Mouse (Mus musculus): ENCODE results near the gene Gm28230. TPM values are rescaled to one million over a fixed set of nuclear protein-coding genes. Genes with fewer than 3 reads are reported as not detected.

Gm28230 gene
- polyA plus RNA-seq, 1 experiment from 2014 or later = 0.55 TPM

DNA sequence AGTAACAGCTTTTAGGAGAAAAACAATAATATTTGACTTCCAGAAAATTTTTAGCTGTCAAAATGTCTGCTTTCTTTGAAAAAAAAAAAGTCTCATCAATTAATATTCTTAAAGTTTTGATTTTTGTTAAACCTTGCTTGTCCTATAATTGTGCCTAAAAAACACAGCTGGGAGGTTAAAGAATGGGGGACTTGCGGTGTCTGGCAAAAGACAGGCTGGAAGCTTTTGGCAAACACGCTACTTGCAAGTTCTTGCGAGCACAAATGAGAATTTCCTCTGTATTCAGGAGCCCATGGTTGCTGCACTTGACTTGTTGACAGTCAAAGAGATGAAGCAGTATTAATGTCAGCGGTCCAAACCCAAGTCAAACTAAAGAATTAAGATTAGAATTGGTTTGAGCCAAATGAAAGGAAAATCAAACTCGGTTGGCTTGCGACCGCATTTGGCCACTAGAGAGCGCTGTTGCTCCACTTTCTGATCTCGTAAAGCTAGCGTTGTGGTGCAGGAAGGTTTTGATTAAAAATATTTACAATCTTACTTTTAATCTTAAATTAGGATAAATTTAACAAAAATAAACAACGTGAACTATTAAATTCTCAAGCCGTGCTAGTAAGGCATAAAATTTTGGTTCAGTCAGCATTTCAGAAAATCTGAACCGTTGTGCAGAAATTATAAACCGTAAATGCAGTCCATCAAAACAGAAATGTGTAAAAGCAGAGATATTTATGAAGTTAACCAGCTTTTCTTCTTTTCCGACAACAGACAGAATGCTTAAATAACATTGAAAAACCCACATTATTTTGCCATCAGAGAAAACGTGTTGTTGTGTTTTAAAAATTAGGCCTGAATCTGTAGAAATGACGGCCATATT lies 24.3 kb upstream of the Gm28230 start:
- Histone ChIP-seq H3K9ac (no peak overlapping the region), H3K36me3 (no peaks in the 10 kb centered on the region), H3K4me3 (replicated peaks) (no peak overlapping the region), H3K4me1 (replicated peaks) (peaks cover 22% of the 10 kb centered on the region), H3K27me3 (replicated peaks) (peaks cover 82% of the 10 kb centered on the region), H3K4me2 (replicated peaks) (no peak overlapping the region), H3K9me3 (no peaks in the 10 kb centered on the region), H3K27ac (no peak overlapping the region)
- ATAC-seq = no peak
- WGBS = 14% methylated on average over 17 of the region's 17 CpGs

DNA sequence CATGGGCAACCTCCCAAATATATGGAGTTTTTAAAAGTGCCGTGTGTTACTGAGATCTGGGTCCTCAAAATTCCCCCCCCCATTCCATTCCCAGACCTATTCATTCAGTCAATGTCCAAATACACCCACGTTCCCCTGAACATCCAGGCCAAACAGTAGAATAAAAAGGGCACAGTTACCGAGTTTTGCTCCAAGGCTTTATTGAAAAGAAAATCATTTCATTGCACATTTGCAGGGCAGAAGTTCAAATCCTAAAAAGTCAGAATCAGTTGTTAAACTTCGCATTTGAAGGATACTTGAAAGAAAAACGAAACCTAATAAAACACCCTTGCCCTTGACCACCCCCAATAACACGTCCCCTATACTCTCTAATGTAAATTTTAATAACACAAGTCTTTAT lies 23.7 kb upstream of the Gm28230 start:
- WGBS = 36% methylated on average over 6 of the region's 6 CpGs
- no peak for ATAC-seq
- Histone ChIP-seq H3K27ac (no peak overlapping the region), H3K27me3 (replicated peaks) (peaks cover 80% of the 10 kb centered on the region), H3K36me3 (no peaks in the 10 kb centered on the region), H3K9ac (no peak overlapping the region), H3K4me3 (replicated peaks) (no peak overlapping the region), H3K9me3 (no peaks in the 10 kb centered on the region), H3K4me1 (replicated peaks) (peaks cover 18% of the 10 kb centered on the region), H3K4me2 (replicated peaks) (no peak overlapping the region)

- Histone ChIP-seq H3K27me3 (replicated peaks) (peaks cover 78% of the 10 kb centered on the region), H3K4me1 (replicated peaks) (peaks cover 13% of the 10 kb centered on the region), H3K9ac (no peak overlapping the region), H3K9me3 (no peaks in the 10 kb centered on the region), H3K36me3 (no peaks in the 10 kb centered on the region), H3K27ac (no peak overlapping the region), H3K4me3 (replicated peaks) (no peak overlapping the region), H3K4me2 (replicated peaks) (0 out of 2 replicates have a peak overlapping the region, but pooled peaks have one; percentile 88)
- 28% methylated on average over 10 of the region's 10 CpGs for WGBS
- ATAC-seq = no peak
These were observed 23.2 kb upstream of the Gm28230 start for GRCm38 (mm10) chr2:74703317-74703716.

- Histone ChIP-seq H3K4me1 (replicated peaks) (peaks cover 9% of the 10 kb centered on the region), H3K36me3 (no peaks in the 10 kb centered on the region), H3K4me2 (replicated peaks) (peak overlapping the region; percentile 88), H3K27ac (0 out of 2 replicates have a peak overlapping the region, but pooled peaks have one; percentile 40), H3K9ac (no peak overlapping the region), H3K4me3 (replicated peaks) (peak overlapping the region; percentile 63), H3K9me3 (no peaks in the 10 kb centered on the region), H3K27me3 (replicated peaks) (peaks cover 78% of the 10 kb centered on the region)
- no peak for ATAC-seq
- WGBS = 12% methylated on average over 26 of the region's 26 CpGs
These were observed 22.7 kb upstream of the Gm28230 start for GRCm38 (mm10) chr2:74703720-74704392.

- peaks cover 78% of the 10 kb centered on the region for H3K27me3 ChIP-seq (replicated peaks)
- under 1% methylated on average over 47 of the region's 52 CpGs for WGBS
These were observed 22.0 kb upstream of the Gm28230 start, which contains the start of gene Hoxd8 for GRCm38 (mm10) chr2:74704393-74704998. Gene Hoxd8 (plus strand): TSS chr2:74704615.

GRCm38 (mm10) chr2:74704999-74705466 lies 21.5 kb upstream of the Gm28230 start:
- WGBS = under 1% methylated on average over 49 of the region's 66 CpGs
- H3K4me2 ChIP-seq (replicated peaks) = peak overlapping the region; percentile 88
- H3K4me3 ChIP-seq (replicated peaks) = peak overlapping the region; percentile 63
- no peaks in the 10 kb centered on the region for H3K9me3 ChIP-seq
- peak overlapping the region; percentile 86 for H3K27ac ChIP-seq
- H3K9ac ChIP-seq = peak overlapping the region; percentile 58
- H3K36me3 ChIP-seq = no peaks in the 10 kb centered on the region
- peaks cover 9% of the 10 kb centered on the region for H3K4me1 ChIP-seq (replicated peaks)
- H3K27me3 ChIP-seq (replicated peaks) = peaks cover 78% of the 10 kb centered on the region
- ATAC-seq = peak; percentile 39; the same call in 1 of the 2 replicates

More at GRCm38 (mm10) chr2:74704393-74704998, 22.0 kb upstream of the Gm28230 start, which contains the start of gene Hoxd8:
- peak; percentile 42 for ATAC-seq
- Histone ChIP-seq H3K9me3 (no peaks in the 10 kb centered on the region), H3K27ac (peak within 1 kb of the TSS; percentile 86), H3K4me2 (replicated peaks) (peak within 1 kb of the TSS; percentile 88), H3K4me1 (replicated peaks) (peaks cover 9% of the 10 kb centered on the region), H3K4me3 (replicated peaks) (peak within 1 kb of the TSS; percentile 63), H3K36me3 (no peaks in the 10 kb centered on the region), H3K9ac (peak within 1 kb of the TSS; percentile 58)

DNA sequence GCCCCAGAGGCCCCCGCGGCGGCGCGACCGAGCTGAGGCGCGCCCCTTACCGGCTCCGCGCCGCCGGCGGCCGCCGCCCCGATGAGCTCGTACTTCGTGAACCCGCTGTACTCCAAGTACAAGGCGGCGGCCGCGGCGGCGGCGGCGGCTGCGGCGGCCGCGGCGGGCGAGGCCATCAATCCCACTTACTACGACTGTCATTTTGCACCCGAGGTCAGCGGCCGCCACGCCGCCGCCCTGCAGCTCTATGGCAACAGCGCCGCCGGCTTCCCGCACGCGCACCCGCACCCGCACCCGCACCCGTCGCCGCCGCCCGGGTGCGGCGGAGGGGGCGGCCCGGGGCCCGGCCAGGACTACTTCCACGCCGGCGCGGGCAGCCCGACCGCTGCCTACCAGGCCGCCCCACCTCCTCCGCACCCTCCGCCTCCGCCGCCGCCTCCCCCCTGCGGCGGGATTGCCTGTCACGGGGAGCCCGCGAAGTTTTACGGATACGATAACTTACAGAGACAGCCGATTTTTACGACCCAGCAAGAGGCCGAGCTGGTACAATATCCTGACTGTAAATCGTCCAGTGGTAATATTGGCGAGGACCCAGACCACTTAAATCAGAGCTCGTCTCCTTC lies 20.9 kb upstream of the Gm28230 start:
- under 1% methylated on average over 76 of the region's 85 CpGs for WGBS
- Histone ChIP-seq H3K27ac (peak overlapping the region; percentile 86), H3K9ac (peak overlapping the region; percentile 58), H3K27me3 (replicated peaks) (peaks cover 76% of the 10 kb centered on the region), H3K36me3 (no peaks in the 10 kb centered on the region), H3K9me3 (no peaks in the 10 kb centered on the region), H3K4me1 (replicated peaks) (peaks cover 9% of the 10 kb centered on the region), H3K4me2 (replicated peaks) (peak overlapping the region; percentile 88), H3K4me3 (replicated peaks) (peak overlapping the region; percentile 63)
- peak; percentile 65 for ATAC-seq

GRCm38 (mm10) chr2:74706393-74706960 lies 20.1 kb upstream of the Gm28230 start:
- WGBS = 8% methylated on average over 13 of the region's 13 CpGs
- Histone ChIP-seq H3K9ac (no peak overlapping the region), H3K4me1 (replicated peaks) (peaks cover 9% of the 10 kb centered on the region), H3K36me3 (no peaks in the 10 kb centered on the region), H3K4me3 (replicated peaks) (peak overlapping the region; percentile 63), H3K27me3 (replicated peaks) (peaks cover 67% of the 10 kb centered on the region), H3K9me3 (no peaks in the 10 kb centered on the region), H3K27ac (no peak overlapping the region), H3K4me2 (replicated peaks) (peak overlapping the region; percentile 88; the same call in 1 of the 2 replicates)
- no peak for ATAC-seq

DNA sequence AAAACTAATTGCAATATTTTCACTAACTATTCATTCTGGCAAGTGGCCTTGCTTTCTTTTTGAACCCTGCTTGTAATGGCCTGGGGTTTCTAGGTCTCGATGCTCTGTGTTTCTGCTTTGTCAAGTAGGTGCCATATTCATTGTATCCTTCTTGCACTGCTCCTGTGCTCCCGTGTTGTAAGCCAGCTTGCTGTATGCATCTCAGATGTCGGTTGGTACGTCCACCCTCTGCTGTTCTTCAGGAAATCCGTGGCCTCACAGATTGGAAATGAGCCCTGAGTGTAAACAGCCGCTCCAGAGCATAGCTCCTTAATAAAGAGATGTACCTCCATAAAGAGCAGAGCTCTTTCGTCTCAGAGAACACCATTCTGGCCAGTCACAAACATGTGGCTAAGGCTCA lies 18.9 kb upstream of the Gm28230 start:
- Histone ChIP-seq H3K4me3 (replicated peaks) (no peak overlapping the region; the same call in 1 of the 2 replicates), H3K4me2 (replicated peaks) (peak overlapping the region; percentile 30; the same call in 1 of the 2 replicates), H3K27me3 (replicated peaks) (peaks cover 70% of the 10 kb centered on the region), H3K36me3 (no peaks in the 10 kb centered on the region), H3K9ac (no peak overlapping the region), H3K27ac (no peak overlapping the region), H3K4me1 (replicated peaks) (peaks cover 9% of the 10 kb centered on the region), H3K9me3 (no peaks in the 10 kb centered on the region)
- ATAC-seq = no peak
- 32% methylated on average over 7 of the region's 7 CpGs for WGBS

DNA sequence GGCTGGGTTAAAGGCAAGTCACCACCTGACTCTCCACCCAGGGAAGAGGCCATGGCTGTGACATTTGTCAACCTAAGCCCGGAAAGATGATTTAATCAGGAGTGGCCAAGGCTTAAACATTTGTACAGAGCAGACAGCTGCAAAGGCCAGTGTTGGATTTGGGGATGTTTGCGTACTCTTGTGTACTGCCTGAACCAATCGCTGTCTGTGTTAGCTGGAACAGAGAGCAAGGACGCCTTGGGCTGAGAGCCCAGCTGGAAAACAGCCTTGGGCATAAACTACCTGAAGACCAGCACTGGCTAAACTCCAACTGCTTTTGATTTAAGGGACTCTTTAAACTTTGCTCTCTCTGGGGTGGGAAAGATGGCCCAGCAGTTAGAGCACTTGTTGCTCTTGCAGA lies 17.9 kb upstream of the Gm28230 start:
- no peak overlapping the region for H3K4me3 ChIP-seq (replicated peaks)
- H3K36me3 ChIP-seq = no peaks in the 10 kb centered on the region
- ATAC-seq = no peak
- peaks cover 69% of the 10 kb centered on the region for H3K27me3 ChIP-seq (replicated peaks)
- H3K9ac ChIP-seq = no peak overlapping the region
- H3K4me2 ChIP-seq (replicated peaks) = no peak overlapping the region
- H3K9me3 ChIP-seq = no peaks in the 10 kb centered on the region
- 32% methylated on average over 4 of the region's 4 CpGs for whole genome bisulfite sequencing
- H3K27ac ChIP-seq = no peak overlapping the region
- H3K4me1 ChIP-seq (replicated peaks) = peaks cover 9% of the 10 kb centered on the region

Measured in intestine, embryonic 15.5 days (tissue).